Mouse (Mus musculus): ENCODE measurements at regions not wholly inside any gene's neighbourhood (a gene's known extent, or its start where the extent isn't known, plus 50 kb on each side); places are given as distances from the start of the nearest gene placed in this dataset.

DNA sequence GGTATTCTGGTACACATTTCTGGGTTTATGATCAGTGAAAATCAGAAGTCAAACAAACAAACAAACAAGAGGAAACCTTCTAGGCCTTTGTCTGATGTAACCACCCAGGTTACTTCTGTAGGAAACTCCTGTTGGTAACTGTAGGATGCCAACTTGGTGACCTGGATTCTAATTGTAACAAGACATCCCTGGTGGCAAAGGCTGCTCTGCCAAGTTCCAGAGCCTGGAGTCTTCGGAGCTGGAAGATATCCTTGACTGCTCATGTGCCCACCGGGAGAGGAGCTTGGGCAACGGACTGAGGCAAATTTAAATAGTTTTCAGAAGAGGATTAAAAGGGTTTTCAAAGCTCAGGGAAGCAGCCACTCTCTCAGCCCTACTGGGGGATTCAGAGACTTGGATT is 256.0 kb upstream of the Cnr1 start:
- TF ChIP-seq CTCF (IDR thresholded peaks at IDR 0.05; ENCODE audit: extremely low read depth, insufficient read depth, low read length), result no peak
- TF ChIP-seq POLR2A (IDR thresholded peaks at IDR 0.05; ENCODE audit: extremely low read depth, insufficient read depth, low read length), result no peak

Measured in cortical plate, adult 2 months (tissue).